Mouse (Mus musculus) G1E-ER4 (cell line): ENCODE results near the gene Dennd4a. TPM values are rescaled to one million over a fixed set of nuclear protein-coding genes. Genes with fewer than 3 reads are reported as not detected.

Experiments used
- GATA1 ChIP-seq: IDR thresholded peaks from one replicate; pipeline ENCODE4 v1.8.0; 2012; ENCODE audit warnings: low read length, inconsistent platforms
- polyA plus RNA-seq: library from polyadenylated mRNA; stranded (reverse); fragments of >175 nt; gene quantifications from 2 replicates; pipeline ENCODE4 v1.2.3, GENCODE M21; 2012

The Dennd4a gene
- polyA plus RNA-seq, 1 experiment = 19.1 TPM

- no peak for TF ChIP-seq GATA1
Observed at GRCm38 (mm10) chr9:64830092-64830618, 19.0 kb downstream of the Dennd4a start.

GRCm38 (mm10) chr9:64830641-64831040 is 19.5 kb downstream of the Dennd4a start:
- no peak for TF ChIP-seq GATA1

DNA sequence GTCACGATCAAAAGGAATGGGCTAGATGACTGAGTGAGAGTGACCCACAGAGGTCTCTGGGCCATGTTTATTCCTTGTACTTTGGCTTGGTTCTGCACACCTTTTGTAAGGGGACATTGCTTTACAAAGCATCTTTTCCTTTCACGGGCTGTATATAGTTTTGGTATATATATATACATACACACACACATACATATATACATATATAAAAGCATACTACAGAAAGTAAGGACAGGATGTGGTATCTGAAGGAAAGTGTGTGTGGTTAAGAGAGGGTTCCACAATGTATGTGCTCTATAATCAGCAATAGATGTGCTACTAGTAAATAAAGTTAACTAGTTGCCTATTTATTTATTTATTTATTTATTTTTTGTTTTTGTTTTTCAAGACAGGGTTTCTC is 20.6 kb downstream of the Dennd4a start:
- TF ChIP-seq GATA1 = no peak

DNA sequence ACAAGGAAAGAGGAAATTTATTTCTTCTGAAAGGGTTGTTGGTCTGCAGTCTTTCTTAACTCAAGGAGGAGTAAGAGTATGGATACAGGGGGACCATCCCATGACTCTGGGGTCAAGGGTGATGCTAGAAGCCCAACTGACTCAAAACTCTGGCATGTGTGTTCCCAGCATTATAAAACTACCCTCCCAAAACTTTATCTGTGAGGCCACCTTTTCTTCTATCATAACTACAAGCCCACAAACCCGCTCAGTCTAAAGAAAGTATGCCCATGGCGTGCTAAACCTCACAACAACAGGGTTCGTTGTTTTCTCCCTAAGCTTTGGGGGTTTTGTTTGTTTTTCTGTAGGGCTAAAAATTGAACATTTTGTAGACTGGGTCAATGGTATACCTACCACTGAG is 23.3 kb downstream of the Dennd4a start:
- no peak for TF ChIP-seq GATA1

DNA sequence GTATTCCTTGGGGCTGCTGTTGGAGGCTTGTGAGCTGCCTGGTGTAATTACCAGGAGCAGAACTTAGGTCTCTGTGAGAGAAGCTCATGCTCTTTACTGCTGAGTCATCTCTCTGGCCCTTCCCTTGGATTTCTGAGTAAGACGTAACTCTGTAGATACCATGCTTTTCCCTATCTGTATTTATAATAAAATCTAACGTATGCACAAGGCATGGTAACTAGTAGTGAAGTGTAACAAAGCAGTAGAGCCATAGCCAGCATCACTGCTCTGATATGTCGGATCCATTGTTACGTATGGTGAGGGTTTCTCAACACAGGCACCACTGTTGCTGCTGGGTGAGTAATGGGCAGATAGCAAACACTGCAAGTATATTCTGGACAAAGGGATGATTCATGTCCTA is 34.2 kb downstream of the Dennd4a start:
- no peak for TF ChIP-seq GATA1

DNA sequence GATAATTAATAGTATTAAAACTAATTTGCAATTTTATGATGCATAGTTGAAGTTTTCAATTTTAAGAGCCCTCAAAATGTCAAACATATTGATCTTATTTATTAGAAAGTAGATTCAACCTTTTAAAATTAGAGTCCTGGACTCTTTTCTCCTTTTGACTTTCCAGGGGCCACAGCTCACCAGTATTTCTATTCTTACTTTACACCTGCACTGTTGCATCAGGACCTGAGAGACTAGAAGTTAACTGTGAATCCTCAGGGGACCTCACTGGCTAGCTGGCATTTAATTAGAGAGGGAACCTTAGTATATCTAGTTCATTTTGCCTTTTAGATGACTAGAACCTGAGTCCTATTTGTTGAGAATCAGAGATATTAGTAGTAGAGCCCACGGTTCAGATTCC is 38.4 kb downstream of the Dennd4a start:
- TF ChIP-seq GATA1 = no peak

DNA sequence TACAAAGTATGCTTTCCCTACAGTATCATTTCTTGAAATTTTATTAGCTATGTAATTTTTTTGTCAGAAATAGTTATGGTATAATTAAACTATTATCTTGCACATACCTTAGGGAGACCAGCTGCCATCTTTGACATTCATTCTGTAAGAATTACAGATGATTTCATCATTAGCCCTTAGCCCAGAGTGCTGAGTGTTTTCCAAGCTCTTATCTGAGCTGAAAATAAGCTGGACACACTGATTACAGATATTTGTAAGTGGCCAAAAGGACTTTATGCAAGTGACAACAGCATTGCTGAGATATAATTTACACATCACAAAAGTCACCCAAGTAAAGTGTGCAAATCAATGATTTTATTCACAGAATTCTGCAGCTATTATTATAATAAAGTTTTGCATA is 48.9 kb downstream of the Dennd4a start:
- no peak for TF ChIP-seq GATA1

- TF ChIP-seq GATA1 = no peak
Observed at GRCm38 (mm10) chr9:64862687-64863086, 51.5 kb downstream of the Dennd4a start.

DNA sequence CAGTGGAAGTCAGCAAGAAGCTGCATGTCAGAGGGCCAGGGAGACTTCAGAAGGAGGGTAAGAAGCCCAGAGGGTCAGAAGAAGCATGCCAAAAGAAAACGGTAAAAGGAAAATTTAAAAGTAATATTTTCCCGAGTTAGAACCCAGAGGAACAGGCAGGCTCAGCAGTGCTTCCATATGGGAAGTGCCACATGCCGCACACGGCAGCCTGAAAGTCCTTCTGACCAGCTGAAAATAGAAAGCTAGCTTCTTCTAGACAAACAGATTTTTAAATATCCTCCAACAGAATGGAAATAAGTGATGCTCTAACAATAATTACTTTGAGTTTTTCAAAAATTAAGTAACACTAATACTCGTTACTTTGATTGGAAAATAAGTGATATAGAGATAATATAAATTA is 74.9 kb downstream of the Dennd4a start:
- TF ChIP-seq GATA1 = no peak

GRCm38 (mm10) chr9:64896605-64897004 is 85.5 kb downstream of the Dennd4a start:
- no peak for TF ChIP-seq GATA1

- TF ChIP-seq GATA1 = no peak
Observed at GRCm38 (mm10) chr9:64902866-64903265, 91.7 kb downstream of the Dennd4a start.

DNA sequence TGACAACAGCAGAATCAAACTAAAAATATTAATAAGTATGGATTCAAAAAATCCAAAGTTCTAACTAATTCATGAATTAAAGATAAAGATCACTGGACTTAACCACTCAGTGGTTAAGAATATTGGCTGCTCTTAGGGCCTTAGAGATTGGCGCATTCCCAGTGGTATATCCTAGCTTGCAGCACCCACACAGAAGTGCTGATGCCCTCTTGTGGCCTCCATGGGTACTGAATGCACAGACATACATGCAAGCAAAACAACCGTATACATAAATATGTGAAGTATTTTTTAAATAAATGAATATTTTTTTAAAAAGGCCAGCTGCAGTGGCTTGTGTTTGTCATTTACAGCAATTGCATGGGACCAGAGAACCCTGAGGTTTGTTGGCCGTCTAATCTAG is 92.2 kb downstream of the Dennd4a start:
- TF ChIP-seq GATA1 = no peak

DNA sequence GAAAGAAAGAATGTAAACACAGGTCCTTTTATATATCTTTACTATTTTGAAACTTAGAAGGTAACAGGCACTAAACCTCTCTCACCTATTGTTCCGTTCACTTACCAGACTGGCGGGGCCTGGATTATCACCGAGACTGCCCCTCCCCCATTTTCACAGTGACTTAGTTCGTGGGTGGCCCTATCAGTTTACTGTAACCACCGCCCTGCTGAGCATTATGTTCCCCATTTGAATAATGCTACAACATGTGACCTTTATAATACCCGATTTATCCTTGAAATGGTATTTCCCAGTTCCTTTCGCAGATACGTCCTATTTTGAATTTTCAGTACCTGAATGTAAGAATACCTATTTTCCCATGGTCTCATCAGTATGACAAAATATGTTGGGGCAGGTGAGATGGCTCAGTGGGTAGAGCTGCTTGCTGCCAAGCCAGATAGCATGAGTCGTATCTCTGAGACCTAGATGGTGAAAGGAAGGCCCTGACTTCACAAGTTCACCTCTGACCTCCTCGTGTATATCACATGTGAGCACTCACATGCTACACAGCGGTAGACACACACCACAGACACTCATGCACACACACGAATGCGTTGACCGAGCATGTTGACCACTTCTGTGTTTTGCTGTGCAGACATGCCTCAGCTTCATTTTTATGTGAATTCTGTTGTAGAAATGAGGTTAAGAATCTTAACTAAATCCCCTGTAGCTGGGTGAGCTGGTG is 93.9 kb downstream of the Dennd4a start:
- TF ChIP-seq GATA1 = no peak

GRCm38 (mm10) chr9:64907441-64907840 is 96.3 kb downstream of the Dennd4a start:
- no peak for TF ChIP-seq GATA1

DNA sequence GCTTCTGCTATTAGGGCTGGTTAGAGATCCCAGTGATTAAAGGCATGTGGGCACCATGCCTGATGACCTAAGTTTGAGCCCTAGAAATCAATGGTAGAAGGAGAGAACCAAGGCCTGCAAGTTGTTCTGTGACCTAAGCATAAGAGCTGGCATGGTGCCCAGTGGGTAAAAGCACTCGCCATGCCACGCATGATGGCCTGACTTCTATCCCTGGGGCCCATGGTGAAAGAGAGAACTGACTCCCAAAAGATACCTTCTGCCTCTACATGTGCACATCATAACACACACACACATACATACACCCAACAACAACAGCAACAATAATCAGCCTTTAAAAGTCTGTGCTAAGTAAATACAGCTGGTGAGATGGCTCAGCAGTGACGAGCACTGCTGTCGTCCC is 102.3 kb downstream of the Dennd4a start:
- TF ChIP-seq GATA1 = no peak

- TF ChIP-seq GATA1 = no peak
Observed at GRCm38 (mm10) chr9:64913973-64914372, 102.8 kb downstream of the Dennd4a start.

DNA sequence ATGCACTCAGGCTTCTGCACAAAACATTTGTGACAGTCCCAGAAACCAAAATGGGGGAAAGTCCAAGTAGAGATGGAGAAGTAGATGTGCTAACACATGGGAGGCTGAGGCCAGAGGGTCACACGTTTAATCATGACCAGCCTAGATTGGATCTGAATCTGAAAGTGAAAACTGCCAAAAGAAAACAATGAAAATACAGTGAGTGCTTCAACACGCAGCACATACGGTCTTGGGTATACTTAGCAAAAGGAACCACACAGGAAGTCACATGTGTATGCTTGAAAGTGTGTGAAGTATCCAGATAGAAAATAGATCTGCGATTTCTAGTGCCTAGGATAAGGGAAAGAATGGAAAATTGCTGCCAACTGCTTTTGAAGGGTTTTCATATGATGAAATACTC is 103.5 kb downstream of the Dennd4a start:
- TF ChIP-seq GATA1 = no peak
